Mouse (Mus musculus) gastrocnemius, adult 8-10 months (tissue): ENCODE data around the gene Pknox2. TPM values are rescaled to one million over a fixed set of nuclear protein-coding genes. Genes with fewer than 3 reads are reported as not detected.

ENCODE experiments used
- DNase-seq, 2 experiments: peaks; one replicate each; pipeline ENCODE4 v3.0.0; 2022; ENCODE audit warnings: low spot score in 2 of 2
- total RNA-seq, 4 experiments: library from RNA; stranded (reverse); gene quantifications; 2 replicates each; pipeline ENCODE4 v1.2.4; 2022

The Pknox2 gene
- total RNA-seq, 4 experiments from 2014 or later = 31.7 to 55.3 (median 36.5) TPM

DNA sequence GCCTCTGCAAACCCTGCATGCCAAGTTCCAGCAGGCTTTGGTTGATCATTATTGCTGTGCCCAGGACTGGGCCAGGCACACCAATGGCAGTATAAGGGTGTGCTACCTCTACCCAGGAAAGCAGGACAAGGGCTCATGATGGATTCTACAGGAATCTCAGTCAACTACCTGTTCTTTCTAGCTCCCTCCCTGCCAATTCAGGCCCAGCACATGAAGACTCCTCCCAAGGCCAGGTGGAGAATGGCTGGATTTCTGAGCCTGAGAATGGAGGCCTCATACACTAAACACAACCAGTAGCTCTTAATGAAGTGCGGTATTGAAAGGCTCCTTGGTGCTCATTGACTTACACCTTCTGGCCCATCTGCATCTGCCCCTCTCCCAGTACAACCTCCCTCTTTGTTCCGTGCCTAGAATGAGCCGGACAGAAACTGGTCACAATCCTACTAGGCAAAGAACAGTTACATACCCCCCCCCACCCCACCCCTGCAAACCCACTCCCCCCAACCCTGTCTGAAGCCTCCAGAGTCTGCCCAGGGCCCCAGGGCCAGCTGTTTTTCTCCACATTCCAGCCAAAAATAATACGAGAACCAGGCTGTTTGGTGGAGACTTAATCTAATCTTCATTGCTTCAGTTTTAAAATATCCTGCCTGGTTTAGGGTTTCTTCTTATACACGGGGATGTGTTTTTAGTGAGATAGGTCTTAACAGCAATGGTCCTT lies 6.6 kb downstream of the Pknox2 start:
- no peak for DNase-seq

DNA sequence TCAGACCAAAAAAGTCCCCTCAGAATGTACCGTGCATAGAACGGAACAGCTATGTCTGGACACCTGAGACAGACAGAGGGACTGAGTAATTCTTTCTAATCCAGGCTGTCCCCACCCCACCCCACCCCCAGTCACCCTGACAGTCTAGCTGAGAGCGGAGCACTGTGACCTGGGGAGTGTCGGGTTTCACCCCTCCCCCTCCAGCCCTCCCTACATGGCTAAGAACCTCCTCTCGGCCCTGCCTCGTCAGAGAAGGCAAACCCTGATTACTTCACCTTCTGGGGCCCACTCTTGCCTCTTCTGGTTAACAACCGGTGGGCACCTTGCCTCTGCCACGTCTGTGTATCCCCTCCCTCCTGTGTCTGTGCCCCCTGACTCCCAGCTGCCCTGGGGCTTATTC lies 7.7 kb downstream of the Pknox2 start:
- peak; percentile 78 to 86 for DNase-seq

DNA sequence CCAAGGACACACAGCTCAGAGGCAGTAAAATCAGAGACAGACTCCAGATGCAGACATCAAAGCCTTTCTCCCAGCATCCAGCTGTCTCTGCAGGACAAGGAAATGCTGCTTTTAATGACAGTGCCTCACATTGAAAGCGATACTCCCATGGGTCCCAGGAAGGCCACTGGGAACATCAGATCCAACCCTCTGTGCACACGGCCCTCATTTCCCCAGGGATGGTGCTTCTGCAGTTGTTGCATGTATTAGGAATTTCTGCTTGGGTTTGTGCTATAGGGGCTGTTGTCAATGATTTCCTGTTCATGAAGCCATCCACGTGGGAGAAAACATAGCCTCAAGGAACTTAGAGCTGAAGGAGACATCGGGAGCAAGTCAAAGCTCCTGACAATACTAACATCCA lies 8.3 kb downstream of the Pknox2 start:
- DNase-seq = no peak

DNA sequence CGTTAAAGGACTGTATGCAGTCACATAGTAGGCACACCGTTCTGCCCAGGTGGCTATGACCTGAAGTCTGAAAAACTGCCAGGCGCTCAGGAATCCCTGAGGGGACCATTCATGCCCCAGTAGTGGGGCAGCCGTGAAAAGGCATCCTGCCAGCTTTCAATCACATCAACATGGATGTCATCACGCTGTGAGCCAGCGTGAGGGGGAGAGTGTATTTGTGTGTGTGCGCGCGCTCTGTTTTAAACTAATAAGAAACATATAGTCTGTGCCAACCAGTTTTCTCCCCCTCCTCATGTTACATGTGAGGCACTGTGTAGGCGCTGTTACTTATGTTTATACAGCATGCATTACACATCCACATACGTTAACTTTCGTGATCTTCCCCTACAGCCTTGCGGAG lies 10.9 kb downstream of the Pknox2 start:
- DNase-seq = no peak

DNA sequence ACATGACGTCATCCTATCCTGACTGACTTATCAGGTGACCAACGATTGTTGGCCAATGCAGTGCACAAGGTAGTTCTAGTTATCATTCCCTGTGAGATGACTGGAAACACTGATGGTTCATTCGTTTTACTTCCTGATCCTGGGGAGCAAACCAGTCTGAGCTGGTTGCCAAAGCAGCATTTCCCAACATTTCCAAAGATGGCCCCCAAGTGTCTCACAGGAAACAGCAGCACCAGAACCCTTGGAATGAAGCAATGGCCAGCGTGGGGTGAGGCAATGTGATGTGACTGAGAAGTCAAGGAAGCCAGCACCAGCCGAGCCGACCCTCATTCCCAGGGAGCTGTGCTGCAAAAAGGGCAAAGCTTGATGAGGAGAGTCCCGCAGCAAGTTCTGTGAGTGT lies 13.7 kb downstream of the Pknox2 start:
- DNase-seq = no peak

DNA sequence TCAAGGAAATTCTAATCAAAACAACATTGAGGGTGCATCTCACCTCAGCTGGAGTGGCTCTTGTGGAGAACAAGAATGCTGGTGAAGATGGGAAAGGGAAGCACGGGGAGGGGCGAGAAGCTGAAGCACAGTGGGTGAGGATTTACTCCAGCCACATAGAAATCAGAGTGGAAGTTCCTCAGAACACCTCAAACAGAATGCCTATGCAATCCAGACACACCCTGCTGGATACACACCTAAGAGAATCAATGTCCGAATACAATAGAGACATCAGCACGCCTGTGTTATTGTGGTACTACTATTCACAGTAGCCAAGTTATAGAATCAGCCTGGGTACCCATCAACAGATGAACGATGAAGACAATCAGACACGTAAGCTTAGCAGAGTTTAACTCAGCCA lies 18.2 kb downstream of the Pknox2 start:
- no peak for DNase-seq

DNA sequence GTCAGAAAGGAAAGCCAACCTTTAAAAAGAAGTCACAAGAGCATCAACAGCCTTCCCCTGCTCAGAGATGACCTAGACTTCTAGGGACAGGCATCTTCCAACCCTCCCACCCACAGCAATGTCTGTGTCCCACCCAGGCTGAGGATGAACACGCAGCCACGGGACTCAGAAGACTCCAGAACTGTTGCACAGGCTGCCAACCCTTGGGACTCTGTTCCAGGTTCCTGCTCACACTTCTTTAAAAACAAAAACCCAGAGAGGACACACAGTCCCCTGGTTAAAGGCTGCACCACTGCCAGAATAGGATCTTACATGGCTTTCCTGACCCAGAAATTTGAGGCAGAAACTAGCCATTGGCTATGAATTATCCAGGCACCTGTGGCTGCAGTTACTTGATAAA lies 21.0 kb downstream of the Pknox2 start:
- DNase-seq = peak in 1 of 2 experiments; percentile 43

DNA sequence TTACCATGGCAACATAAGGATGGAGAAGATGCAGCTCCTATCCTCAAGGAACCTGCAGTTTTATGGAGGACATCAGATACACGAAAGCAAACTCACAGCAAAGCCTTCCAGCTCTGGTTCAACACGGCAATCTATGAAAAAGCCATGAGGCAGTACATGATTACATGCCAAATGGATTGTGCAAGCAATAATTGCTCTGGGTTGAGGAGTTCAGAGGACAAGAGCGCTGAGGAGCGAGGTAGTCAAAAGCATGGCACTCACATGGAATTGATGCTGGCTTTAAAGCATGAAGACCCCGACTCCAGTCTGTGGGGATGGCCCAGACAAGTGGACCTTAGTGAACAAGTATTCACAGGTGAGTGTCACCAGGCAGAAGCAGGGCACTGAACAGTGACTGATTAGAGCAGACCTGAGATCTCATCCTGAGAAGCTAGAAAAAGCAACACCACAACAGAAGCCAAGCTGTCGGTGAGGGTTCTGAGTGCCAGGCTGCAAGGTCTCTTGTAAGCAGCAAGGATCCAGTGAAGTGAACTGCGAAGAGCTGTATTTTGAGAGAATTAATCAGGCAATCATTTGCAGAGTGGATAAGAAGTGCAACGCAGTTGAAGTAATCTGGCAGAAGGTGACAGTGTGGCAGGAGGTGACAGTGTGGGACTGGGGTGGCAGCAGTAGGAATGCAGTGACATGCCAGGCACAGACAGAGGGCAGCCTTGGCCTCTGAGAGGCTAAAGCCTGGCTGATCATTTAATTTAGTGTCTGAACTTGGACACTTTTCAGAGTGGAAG lies 22.3 kb downstream of the Pknox2 start:
- DNase-seq = no peak

DNA sequence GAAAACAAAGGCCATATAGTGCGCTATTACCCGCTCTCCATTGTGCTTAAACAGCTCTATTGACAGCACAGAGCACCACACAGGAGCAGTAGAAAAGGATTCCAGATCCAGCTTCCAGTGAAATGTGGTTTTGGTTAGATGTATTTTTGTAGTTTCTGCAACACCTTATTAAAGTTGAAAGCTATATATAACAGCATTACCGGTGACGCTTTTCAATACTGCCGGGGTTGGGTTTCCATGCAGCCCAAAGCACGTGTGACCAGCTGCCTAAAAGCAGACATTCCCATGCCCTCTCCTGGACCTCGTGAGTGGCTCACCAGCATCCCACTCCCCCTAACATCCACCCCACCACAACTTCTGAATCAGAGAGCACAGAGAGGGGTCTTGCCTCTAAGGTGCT lies 23.8 kb downstream of the Pknox2 start:
- no peak for DNase-seq

DNA sequence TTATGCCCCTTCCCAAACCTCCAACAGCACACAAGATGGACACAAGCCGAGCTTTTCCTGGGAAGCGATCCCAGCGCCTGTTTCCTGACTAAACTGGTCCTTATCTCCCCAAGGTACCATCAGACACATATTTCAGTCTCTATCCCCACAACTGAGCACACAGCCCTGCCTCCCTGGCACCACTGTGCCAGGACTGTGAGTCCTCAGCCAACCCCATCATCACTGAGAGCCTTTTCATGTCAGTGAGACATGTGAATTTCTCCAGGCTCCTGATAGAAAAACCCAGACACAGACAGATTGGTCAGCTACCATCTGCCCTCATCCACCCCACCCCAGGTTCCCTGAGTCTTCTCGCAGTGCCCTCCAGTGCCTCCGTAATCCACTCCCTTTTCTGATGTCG lies 24.2 kb downstream of the Pknox2 start:
- no peak for DNase-seq

DNA sequence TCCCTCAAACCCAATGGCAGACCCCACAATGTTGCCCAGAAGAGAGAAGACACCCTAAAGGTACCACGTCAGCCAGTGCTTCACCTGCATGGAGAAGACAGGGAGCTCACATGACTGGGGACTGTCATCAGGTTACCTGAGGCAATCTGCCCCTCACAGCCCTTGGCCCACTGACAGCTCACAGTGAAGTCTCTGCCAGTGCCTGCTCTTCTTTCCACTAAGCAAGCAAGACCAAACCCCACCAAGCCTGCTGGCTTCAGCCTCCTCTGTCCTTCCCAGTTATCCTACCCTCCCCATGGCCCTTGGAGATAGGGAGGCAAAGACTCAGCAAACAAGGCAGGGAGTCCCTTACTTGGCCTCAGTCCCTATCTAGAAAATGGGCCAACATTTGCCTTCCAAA lies 24.8 kb downstream of the Pknox2 start:
- DNase-seq = peak; percentile 49 to 71

DNA sequence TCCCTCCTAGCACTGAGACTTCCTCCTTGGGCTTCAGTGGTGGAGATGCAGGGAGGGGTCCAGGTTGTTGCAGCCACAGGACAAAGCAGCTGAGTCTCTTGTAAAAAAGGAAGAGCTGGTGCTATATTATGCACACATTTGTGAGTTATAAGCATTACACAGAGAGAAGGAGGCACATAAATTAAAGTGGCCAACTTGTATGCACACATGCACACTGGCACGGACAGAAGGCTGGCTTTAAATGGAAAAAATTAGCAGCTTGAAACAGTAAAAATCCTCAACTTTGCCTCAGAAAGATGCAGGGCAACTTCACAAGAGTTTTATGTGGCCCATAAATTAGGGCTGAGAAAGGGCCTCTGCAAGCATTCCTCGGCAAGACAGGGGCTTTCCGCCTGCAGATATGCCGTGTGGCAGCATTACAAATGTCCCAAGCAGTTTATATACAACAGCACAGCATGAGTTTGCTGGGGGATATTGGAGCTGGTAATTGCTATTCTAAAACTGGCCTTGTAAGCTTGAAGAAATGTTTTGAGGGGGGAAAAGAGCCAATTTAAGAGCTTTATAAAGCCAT lies 25.4 kb downstream of the Pknox2 start:
- DNase-seq = no peak

DNA sequence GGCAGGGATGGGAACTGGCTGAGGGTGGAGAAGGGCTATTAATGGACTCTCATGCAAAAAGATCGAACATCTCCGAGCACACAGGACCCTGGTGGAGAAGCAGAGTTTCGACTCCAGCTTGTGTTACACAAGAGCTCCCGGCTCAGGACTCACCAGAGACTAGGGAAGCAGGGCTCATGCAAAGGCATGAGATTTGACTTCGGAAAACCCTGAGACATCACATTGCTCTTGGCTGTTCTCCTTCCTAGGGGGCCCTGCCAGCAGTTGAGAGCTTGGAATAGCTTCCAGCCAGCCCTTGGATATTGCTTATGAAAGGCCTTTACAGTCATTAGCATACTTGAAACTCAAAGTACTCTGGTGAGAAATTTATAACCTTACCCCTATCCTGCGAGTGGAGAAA lies 26.4 kb downstream of the Pknox2 start:
- peak; percentile 81 to 86 for DNase-seq

DNA sequence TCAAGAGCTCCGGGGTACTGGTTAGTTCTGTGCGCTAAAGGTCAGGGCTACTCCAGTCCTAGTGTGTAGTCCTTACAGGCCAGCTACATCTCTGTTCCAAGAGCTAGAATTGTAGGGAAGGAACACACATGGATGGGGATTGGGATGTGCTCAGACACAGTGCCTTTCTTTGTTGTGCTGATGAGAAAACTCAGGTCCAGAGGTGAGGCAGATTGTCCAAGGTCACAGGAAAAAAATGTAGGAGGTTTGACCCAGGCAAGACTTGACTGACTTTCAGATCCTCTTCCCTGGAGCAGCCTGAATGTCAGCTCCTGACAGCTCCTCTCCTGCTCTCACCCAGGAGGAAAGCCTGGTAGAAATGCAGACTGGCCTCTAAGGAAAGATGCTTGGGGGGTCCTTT lies 29.7 kb downstream of the Pknox2 start:
- no peak for DNase-seq

DNA sequence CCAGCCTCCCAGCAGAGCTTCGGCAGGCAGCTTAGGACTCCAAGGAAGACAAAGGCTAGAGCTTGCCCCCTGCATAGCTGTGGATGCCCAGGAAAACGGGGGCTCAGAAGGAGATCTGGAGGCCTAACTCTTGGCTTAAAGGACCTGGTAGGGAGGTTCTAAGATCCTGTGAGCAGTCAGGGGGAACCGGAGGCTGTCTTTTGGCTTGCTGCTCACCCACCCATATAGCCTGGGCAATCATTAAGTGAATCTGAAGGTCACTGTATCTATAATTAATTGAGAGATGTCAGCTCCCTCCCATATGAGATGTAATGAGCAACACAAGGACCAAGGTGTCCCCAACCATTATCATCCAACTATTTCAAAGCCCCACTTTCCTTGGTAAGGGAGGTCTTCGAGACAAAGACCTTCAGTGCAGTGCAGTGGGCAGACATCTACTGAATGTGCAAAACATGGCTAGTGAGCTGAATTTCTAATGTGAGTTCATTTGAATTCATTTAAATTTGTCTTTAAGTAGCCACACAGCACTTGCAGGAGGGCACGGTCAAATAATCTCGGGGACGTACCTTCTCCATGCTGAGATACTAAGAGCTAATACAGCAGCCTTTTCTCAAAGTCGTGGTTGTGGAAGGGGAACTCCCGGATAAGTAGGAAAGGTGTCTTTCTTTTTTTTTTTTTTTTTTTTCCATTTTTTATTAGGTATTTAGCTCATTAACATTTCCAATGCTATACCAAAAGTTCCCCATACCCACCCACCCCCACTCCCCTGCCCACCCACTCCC lies 30.4 kb downstream of the Pknox2 start:
- DNase-seq = no peak

DNA sequence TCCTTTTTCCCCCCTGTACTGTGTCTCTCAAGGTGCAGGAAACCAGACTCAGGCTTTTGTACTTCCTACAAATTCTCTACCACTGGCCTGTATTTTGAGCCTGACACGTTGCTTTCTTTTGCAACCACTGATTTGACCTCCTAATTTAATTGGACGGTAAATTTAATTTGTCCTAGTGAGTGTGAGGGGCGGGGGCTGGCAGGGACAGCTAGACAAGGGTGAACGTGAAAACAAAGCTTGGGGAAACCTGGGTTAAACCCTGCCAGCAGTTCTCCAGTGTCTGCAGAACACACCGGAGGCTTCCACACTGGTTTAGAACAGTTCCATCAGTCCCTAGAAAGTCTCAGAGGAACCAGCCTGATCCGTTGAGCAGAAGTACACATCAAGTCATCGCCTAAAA lies 31.4 kb downstream of the Pknox2 start:
- DNase-seq = no peak

DNA sequence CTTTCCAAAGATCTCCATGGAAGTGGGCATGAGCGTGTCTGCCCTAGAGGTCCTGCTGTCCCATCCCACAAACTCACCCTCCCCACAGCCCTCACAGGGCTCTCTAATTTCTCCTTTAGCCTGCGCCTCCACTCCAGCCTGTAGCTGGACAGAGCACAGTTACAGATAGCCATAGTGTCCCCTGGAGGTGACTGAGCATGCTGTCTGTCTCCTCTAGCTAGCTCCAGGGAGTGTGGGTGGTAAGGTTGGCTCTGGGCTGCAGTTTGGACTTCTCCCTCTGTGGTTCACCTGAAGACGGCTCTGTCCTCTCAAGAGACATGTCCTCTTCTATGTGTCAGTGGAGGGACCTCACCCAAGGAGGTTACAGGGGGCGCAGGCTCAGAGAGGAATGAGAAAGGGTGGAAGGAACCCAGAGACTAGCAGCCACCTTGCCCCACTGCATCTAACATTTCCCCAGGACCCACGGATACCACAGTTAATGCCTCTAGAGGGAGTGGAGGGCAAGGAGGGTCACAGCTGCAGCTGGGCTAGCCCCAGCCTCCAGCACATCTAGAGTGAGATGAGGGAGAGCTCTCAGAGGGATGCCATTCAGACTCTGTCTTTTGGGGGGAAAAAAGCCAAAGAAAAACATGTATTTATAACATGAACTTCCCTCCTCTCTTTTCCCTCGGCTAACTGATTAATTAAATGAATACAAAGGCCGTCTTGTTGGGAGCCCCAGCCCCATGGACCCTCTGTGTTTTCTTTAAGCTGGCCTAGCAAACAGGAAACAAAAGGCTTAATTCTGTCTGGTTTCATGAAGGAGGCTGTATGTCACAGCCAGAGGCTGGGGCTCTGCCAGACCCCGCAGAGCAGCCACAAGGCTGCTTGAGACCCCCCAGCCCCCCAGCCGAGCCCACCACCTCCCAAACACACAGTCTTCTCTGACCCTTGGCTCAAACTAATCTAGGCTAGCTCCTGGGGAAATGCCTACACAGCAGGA lies 32.6 kb downstream of the Pknox2 start:
- peak in 1 of 2 experiments; percentile 31 for DNase-seq

DNA sequence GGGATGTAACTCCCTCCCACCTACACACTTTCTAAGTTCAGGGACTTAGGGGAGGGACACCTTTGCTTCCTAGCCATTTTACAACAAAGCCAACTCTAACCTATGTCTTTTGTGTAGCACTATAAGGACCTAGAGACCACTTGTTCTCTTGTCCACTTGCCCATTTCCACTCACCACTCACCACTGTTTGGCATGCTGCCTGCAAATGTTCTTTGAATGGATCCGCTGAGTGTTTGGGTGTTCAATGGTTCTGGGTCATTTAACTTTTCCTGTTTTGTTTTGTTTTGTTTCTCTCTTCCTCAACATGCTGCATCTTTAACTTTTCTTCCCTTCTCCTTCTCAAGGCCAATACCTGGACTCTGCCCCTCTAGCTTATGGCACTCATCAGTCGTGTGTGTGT lies 39.7 kb downstream of the Pknox2 start:
- DNase-seq = no peak

DNA sequence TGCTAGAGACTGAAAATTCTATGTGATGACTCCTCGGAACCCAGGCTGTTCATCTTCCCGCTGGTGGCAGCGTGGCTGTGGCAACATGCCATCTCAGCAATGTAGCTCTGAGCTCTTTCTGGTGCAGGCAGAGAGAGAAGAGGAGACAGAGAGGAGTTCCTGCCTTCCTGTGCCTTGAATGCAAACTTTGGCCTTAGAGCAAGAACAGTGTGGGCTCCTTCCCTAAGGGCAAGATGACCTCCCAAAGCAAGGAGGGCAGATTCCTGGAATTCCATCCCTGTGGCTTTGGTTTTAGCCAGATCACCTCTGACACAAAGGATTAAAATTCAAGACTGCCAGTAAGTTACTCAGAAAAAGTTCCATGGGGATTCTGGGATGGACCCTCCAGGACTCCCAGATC lies 40.4 kb downstream of the Pknox2 start:
- DNase-seq = no peak

DNA sequence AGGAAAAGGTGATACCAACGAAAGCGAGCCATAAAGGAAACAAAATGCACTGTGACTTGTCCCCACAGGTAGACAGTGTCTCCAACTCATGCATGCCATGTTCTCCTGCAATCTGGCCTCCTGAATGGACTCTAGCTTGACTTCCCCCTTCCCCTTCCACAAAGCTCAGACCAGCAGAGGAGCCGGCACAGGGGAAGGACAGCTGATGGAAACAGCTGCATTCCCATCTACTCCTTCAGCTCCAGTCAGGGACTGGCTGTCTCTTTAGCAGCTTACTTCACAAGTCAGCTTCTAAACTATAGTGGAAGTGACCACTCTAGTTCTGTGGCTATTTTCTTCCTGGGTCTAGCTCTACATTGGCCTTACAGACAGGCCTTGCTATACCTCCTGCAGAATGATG lies 43.0 kb downstream of the Pknox2 start:
- no peak for DNase-seq

DNA sequence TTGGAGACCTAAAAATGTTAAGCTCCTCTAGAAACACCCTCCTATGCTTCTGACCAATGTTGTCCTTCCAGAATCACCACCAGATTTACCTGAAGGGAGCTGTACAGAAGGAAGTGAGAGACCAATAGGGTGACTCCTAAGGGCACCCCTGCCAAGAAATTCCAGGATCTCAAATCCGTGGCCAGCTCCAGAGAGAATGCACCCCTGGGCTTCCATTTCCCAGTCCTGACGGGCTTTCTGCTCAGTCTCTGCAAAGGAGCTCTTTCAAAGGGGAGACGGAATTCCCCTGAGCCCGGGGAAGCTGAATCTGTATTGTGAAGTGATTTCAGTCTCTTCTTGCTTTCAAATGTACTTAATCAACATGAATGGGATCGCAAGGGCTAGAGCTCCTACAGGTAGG lies 43.4 kb downstream of the Pknox2 start:
- DNase-seq = no peak
